Mouse (Mus musculus) cerebellum, postnatal 10 days (tissue): ENCODE measurements around the gene Plekhh2.
"Not testable (repeated sequence)": the region's sequence is repeated elsewhere in the genome, so short reads cannot be mapped to it uniquely, and the experiment has no call there.

Experiments
- DNase-seq, 2 experiments: peaks; one replicate each; pipeline ENCODE4 v3.0.0; 2021; ENCODE audit warnings: mixed read lengths in 2 of 2

The Plekhh2 gene

GRCm38 (mm10) chr17:84512516-84513085 is 906 bp downstream of the Plekhh2 start:
- DNase-seq = peak; percentile 9 to 20

- DNase-seq = no peak
Measured at GRCm38 (mm10) chr17:84515901-84516300, 4.2 kb downstream of the Plekhh2 start.

- no peak for DNase-seq
Measured at GRCm38 (mm10) chr17:84519346-84519745, 7.7 kb downstream of the Plekhh2 start.

- no peak for DNase-seq
Measured at GRCm38 (mm10) chr17:84520057-84520456, 8.4 kb downstream of the Plekhh2 start.

- DNase-seq = peak in 1 of 2 experiments; percentile 46
Measured at GRCm38 (mm10) chr17:84529356-84529755, 17.7 kb downstream of the Plekhh2 start.

GRCm38 (mm10) chr17:84530202-84530796 is 18.6 kb downstream of the Plekhh2 start:
- DNase-seq = no peak

- DNase-seq = peak in 1 of 2 experiments; percentile 12
Measured at GRCm38 (mm10) chr17:84532909-84533499, 21.3 kb downstream of the Plekhh2 start.

- DNase-seq = peak; percentile 55 to 76
Measured at GRCm38 (mm10) chr17:84533841-84534240, 22.1 kb downstream of the Plekhh2 start.

- no peak for DNase-seq
Measured at GRCm38 (mm10) chr17:84534632-84535031, 22.9 kb downstream of the Plekhh2 start.

- peak in 1 of 2 experiments; percentile 46 for DNase-seq
Measured at GRCm38 (mm10) chr17:84535226-84535625, 23.5 kb downstream of the Plekhh2 start.

GRCm38 (mm10) chr17:84537301-84537700 is 25.6 kb downstream of the Plekhh2 start:
- no peak for DNase-seq

- DNase-seq = peak; percentile 28 to 45
Measured at GRCm38 (mm10) chr17:84537966-84538365, 26.3 kb downstream of the Plekhh2 start.

GRCm38 (mm10) chr17:84540603-84541002 is 28.9 kb downstream of the Plekhh2 start:
- DNase-seq = no peak

- peak; percentile 39 for DNase-seq
Measured at GRCm38 (mm10) chr17:84550902-84551877, 39.5 kb downstream of the Plekhh2 start.

- DNase-seq = no peak
Measured at GRCm38 (mm10) chr17:84552230-84552629, 40.5 kb downstream of the Plekhh2 start.

- DNase-seq = not testable (repeated sequence)
Measured at GRCm38 (mm10) chr17:84564264-84564663, 52.6 kb downstream of the Plekhh2 start.

- peak in 1 of 2 experiments; percentile 17 for DNase-seq
Measured at GRCm38 (mm10) chr17:84565762-84566161, 54.1 kb downstream of the Plekhh2 start.

GRCm38 (mm10) chr17:84566773-84567555 is 55.3 kb downstream of the Plekhh2 start:
- no peak for DNase-seq

GRCm38 (mm10) chr17:84568807-84569206 is 57.1 kb downstream of the Plekhh2 start:
- DNase-seq = no peak

- no peak for DNase-seq
Measured at GRCm38 (mm10) chr17:84569770-84570169, 58.1 kb downstream of the Plekhh2 start.

- DNase-seq = no peak
Measured at GRCm38 (mm10) chr17:84571629-84572028, 59.9 kb downstream of the Plekhh2 start.

GRCm38 (mm10) chr17:84573305-84573704 is 61.6 kb downstream of the Plekhh2 start:
- DNase-seq = no peak
